Comparison of ENCODE assay signal across 7 mouse cellular contexts in the genomic region with DNA sequence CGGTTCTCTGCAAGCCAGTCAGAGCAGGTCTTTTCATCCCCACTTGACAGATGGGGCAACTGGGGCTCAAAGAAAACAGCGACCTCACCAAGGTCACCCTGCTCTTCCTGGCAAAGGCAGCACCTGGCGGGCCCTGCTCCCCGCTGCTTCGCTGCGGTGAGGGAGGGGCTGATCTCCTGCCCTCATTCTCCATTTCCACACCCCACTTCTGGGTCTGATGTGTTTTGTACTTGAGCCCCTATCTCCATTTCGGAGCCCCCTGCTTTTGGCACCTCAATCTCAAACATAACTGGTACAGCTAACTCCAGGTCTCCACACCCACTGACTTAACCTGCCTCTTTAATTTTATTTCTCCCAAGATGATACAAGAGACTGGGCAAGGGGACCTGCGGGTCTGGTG. TPM values are rescaled to one million over a fixed set of nuclear protein-coding genes. Genes with fewer than 3 reads are reported as not detected.
A peak's percentile ranks its signal among the peaks of the same experiment; 100 is the strongest.
DNase-seq lines count a peak whose midpoint lies in the region; ATAC-seq lines count a peak whose summit lies in the region.

No protein-coding gene starts in this region.

- no peak overlapping the region for H3K9ac ChIP-seq in liver, embryonic 12.5 days
- H3K9ac ChIP-seq in forebrain, embryonic 15.5 days (replicated peaks): peak overlapping the region; percentile 73
- 0 out of 2 replicates have a peak overlapping the region, but pooled peaks have one; percentile 69 for H3K9ac ChIP-seq in limb, embryonic 12.5 days (replicated peaks)
- H3K9ac ChIP-seq in stomach, embryonic 15.5 days: no peak overlapping the region; the same call in 1 of the 2 replicates

- H3K27me3 ChIP-seq in liver, embryonic 12.5 days (replicated peaks): peaks cover 95% of the 10 kb centered on the region
- H3K27me3 ChIP-seq in forebrain, embryonic 15.5 days: no peaks in the 10 kb centered on the region
- peaks cover 23% of the 10 kb centered on the region for H3K27me3 ChIP-seq in limb, embryonic 12.5 days
- no peaks in the 10 kb centered on the region for H3K27me3 ChIP-seq in stomach, embryonic 15.5 days (replicated peaks)

- ATAC-seq in liver, embryonic 12.5 days: no peak
- no peak for ATAC-seq in forebrain, embryonic 15.5 days (replicated peaks)
- no peak for ATAC-seq in limb, embryonic 12.5 days (ENCODE audit: insufficient number of reproducible peaks, insufficient read depth, low FRiP score, low TSS enrichment, low read depth)
- ATAC-seq in stomach, embryonic 15.5 days (ENCODE audit: insufficient read depth, low FRiP score, low read depth): no peak

- H3K9me3 ChIP-seq in liver, embryonic 12.5 days (replicated peaks): no peaks in the 10 kb centered on the region
- no peaks in the 10 kb centered on the region for H3K9me3 ChIP-seq in forebrain, embryonic 15.5 days
- H3K9me3 ChIP-seq in limb, embryonic 12.5 days: no peaks in the 10 kb centered on the region
- no peaks in the 10 kb centered on the region for H3K9me3 ChIP-seq in stomach, embryonic 15.5 days

- H3K36me3 ChIP-seq in liver, embryonic 12.5 days: 0 out of 2 replicates have a peak, but pooled peaks cover 3% of the 10 kb centered on the region
- peaks cover 10% of the 10 kb centered on the region for H3K36me3 ChIP-seq in forebrain, embryonic 15.5 days
- H3K36me3 ChIP-seq in limb, embryonic 12.5 days: peaks cover 23% of the 10 kb centered on the region
- 0 out of 2 replicates have a peak, but pooled peaks cover 6% of the 10 kb centered on the region for H3K36me3 ChIP-seq in stomach, embryonic 15.5 days

- peaks cover 35% of the 10 kb centered on the region for H3K4me1 ChIP-seq in liver, embryonic 12.5 days
- peaks cover 84% of the 10 kb centered on the region for H3K4me1 ChIP-seq in forebrain, embryonic 15.5 days
- H3K4me1 ChIP-seq in limb, embryonic 12.5 days (replicated peaks): peaks cover 70% of the 10 kb centered on the region
- peaks cover 49% of the 10 kb centered on the region for H3K4me1 ChIP-seq in stomach, embryonic 15.5 days

- no peak for DNase-seq in liver
- no peak for DNase-seq in adrenal gland, postnatal 25 days
- DNase-seq in adrenal gland, adult (ENCODE audit: inconsistent age in 2 of 2, low spot score in 1 of 2): no peak

- H3K27ac ChIP-seq in liver, embryonic 12.5 days: no peak overlapping the region
- H3K27ac ChIP-seq in forebrain, embryonic 15.5 days (replicated peaks): peak overlapping the region; percentile 92
- no peak overlapping the region for H3K27ac ChIP-seq in limb, embryonic 12.5 days
- no peak overlapping the region for H3K27ac ChIP-seq in stomach, embryonic 15.5 days

- peak overlapping the region; percentile 48; the same call in 1 of the 2 replicates for H3K4me3 ChIP-seq in liver, embryonic 12.5 days
- peak overlapping the region; percentile 50 for H3K4me3 ChIP-seq in forebrain, embryonic 15.5 days
- H3K4me3 ChIP-seq in limb, embryonic 12.5 days (replicated peaks): peak overlapping the region; percentile 54
- H3K4me3 ChIP-seq in stomach, embryonic 15.5 days (replicated peaks): peak overlapping the region; percentile 49

- peak overlapping the region; percentile 74; the same call in 1 of the 2 replicates for H3K4me2 ChIP-seq in liver, embryonic 12.5 days
- peak overlapping the region; percentile 71 for H3K4me2 ChIP-seq in forebrain, embryonic 15.5 days (replicated peaks)
- peak overlapping the region; percentile 98 for H3K4me2 ChIP-seq in limb, embryonic 12.5 days
- peak overlapping the region; percentile 95 for H3K4me2 ChIP-seq in stomach, embryonic 15.5 days

- WGBS in liver, embryonic 12.5 days (ENCODE audit: insufficient replicate concordance): 14% methylated on average over 8 of the region's 8 CpGs
- 11% methylated on average over 8 of the region's 8 CpGs for WGBS in forebrain, embryonic 15.5 days
- 12% methylated on average over 8 of the region's 8 CpGs for WGBS in limb, embryonic 12.5 days
- 19% methylated on average over 8 of the region's 8 CpGs for WGBS in stomach, embryonic 15.5 days

RNA-seq across cellular contexts. Expression of gene Chpf2, which starts 12.6 kb away (rescaled TPM):
- polyA plus RNA-seq in liver, embryonic 12.5 days (2016; fragmentation: Nextera tagmentation; extraction: Ambion mirVana): 16.6 and 17.6 TPM in 2 replicates
- 19.7 and 21.1 TPM in 2 replicates for polyA plus RNA-seq in forebrain, embryonic 15.5 days (2015; fragmentation: Nextera tagmentation; extraction: Ambion mirVana)
- polyA plus RNA-seq in limb, embryonic 12.5 days (2016; fragmentation: Nextera tagmentation; extraction: Ambion mirVana): 20.1 and 24.0 TPM in 2 replicates
- 18.6 and 21.2 TPM in 2 replicates for polyA plus RNA-seq in stomach, embryonic 15.5 days (2015; fragmentation: Nextera tagmentation; extraction: Ambion mirVana)
- 40.7 and 66.4 TPM in 2 replicates for total RNA-seq in adrenal gland, postnatal 25 days (2021)

RNA-seq across cellular contexts. Expression of gene Abcf2, which starts 21.9 kb away (rescaled TPM):
- 93.7 and 95.9 TPM in 2 replicates for polyA plus RNA-seq in liver, embryonic 12.5 days (2016; fragmentation: Nextera tagmentation; extraction: Ambion mirVana)
- polyA plus RNA-seq in forebrain, embryonic 15.5 days (2015; fragmentation: Nextera tagmentation; extraction: Ambion mirVana): 101 and 106 TPM in 2 replicates
- polyA plus RNA-seq in limb, embryonic 12.5 days (2016; fragmentation: Nextera tagmentation; extraction: Ambion mirVana): 131 and 134 TPM in 2 replicates
- polyA plus RNA-seq in stomach, embryonic 15.5 days (2015; fragmentation: Nextera tagmentation; extraction: Ambion mirVana): 85.9 and 90.0 TPM in 2 replicates
- 74.1 and 76.8 TPM in 2 replicates for total RNA-seq in adrenal gland, postnatal 25 days (2021)

RNA-seq across cellular contexts. Expression of gene Smarcd3, which starts 25.1 kb away (rescaled TPM):
- 5.8 and 8.3 TPM in 2 replicates for polyA plus RNA-seq in liver, embryonic 12.5 days (2016; fragmentation: Nextera tagmentation; extraction: Ambion mirVana)
- 171 and 176 TPM in 2 replicates for polyA plus RNA-seq in forebrain, embryonic 15.5 days (2015; fragmentation: Nextera tagmentation; extraction: Ambion mirVana)
- polyA plus RNA-seq in limb, embryonic 12.5 days (2016; fragmentation: Nextera tagmentation; extraction: Ambion mirVana): 68.5 and 72.6 TPM in 2 replicates
- polyA plus RNA-seq in stomach, embryonic 15.5 days (2015; fragmentation: Nextera tagmentation; extraction: Ambion mirVana): 22.2 and 25.1 TPM in 2 replicates
- total RNA-seq in adrenal gland, postnatal 25 days (2021): 14.5 and 18.7 TPM in 2 replicates

RNA-seq across cellular contexts. Expression of gene 4931409K22Rik, which starts 42.5 kb away (rescaled TPM):
- polyA plus RNA-seq in liver, embryonic 12.5 days (2016; fragmentation: Nextera tagmentation; extraction: Ambion mirVana): 0.05 TPM in 1 of 2 replicates, not detected in the other
- 0.42 and 0.56 TPM in 2 replicates for polyA plus RNA-seq in forebrain, embryonic 15.5 days (2015; fragmentation: Nextera tagmentation; extraction: Ambion mirVana)
- polyA plus RNA-seq in limb, embryonic 12.5 days (2016; fragmentation: Nextera tagmentation; extraction: Ambion mirVana): 0.06 and 0.19 TPM in 2 replicates
- polyA plus RNA-seq in stomach, embryonic 15.5 days (2015; fragmentation: Nextera tagmentation; extraction: Ambion mirVana): 0.14 and 0.24 TPM in 2 replicates
- total RNA-seq in adrenal gland, postnatal 25 days (2021): not detected in 2 replicates

RNA-seq across cellular contexts. Expression of gene Asb10, which starts 58.4 kb away (rescaled TPM):
- polyA plus RNA-seq in liver, embryonic 12.5 days (2016; fragmentation: Nextera tagmentation; extraction: Ambion mirVana): 0.11 TPM in 1 of 2 replicates, not detected in the other
- polyA plus RNA-seq in forebrain, embryonic 15.5 days (2015; fragmentation: Nextera tagmentation; extraction: Ambion mirVana): 0.11 and 0.42 TPM in 2 replicates
- polyA plus RNA-seq in limb, embryonic 12.5 days (2016; fragmentation: Nextera tagmentation; extraction: Ambion mirVana): 0.72 and 1.1 TPM in 2 replicates
- 0.32 and 0.57 TPM in 2 replicates for polyA plus RNA-seq in stomach, embryonic 15.5 days (2015; fragmentation: Nextera tagmentation; extraction: Ambion mirVana)
- 0.67 TPM in 1 of 2 replicates, not detected in the other for total RNA-seq in adrenal gland, postnatal 25 days (2021)

Comparison
In these comparisons a context has a peak if more than half of its experiments do, and no peak if none do; other contexts are left out.
1. H3K9ac ChIP-seq: peak in forebrain, embryonic 15.5 days (single experiment) and limb, embryonic 12.5 days (single experiment); none in liver, embryonic 12.5 days (single experiment) and stomach, embryonic 15.5 days (single experiment).
2. Peak in every context shown above with its lines, with median percentiles within 50 percentile points of each other: H3K4me2 ChIP-seq and H3K4me3 ChIP-seq.